Comparison of ENCODE assay signal across 8 mouse cellular contexts in genomic region chr12:108657350-108657749, GRCm38 (mm10). TPM values are rescaled to one million over a fixed set of nuclear protein-coding genes. Genes with fewer than 3 reads are reported as not detected.
DNase-seq lines count a peak whose midpoint lies in the region; ATAC-seq and TF ChIP-seq lines count a peak whose summit lies in the region.

No protein-coding gene starts in this region.

- no peak for TF ChIP-seq POLR2A in MEL (IDR thresholded peaks at IDR 0.05; ENCODE audit: control insufficient read depth in 1 of 2, insufficient read depth in 1 of 2, low read depth in 1 of 2, low read length in 2 of 2, poor library complexity in 1 of 2)
- TF ChIP-seq POLR2A in cortical plate, adult 2 months (IDR thresholded peaks at IDR 0.05; ENCODE audit: extremely low read depth, insufficient read depth, low read length): no peak
- TF ChIP-seq POLR2A in spleen, adult 2 months (IDR thresholded peaks at IDR 0.05; ENCODE audit: low read depth, low read length): no peak

- no peaks in the 10 kb centered on the region for H3K9me3 ChIP-seq in MEL (replicated peaks; ENCODE audit: insufficient read depth, low read length)
- H3K9me3 ChIP-seq in liver, embryonic 13.5 days (replicated peaks): no peaks in the 10 kb centered on the region

- peak; percentile 88 for TF ChIP-seq CTCF in layer of hippocampus, adult 2 months (conservative IDR thresholded peaks at IDR 0.05)
- peak in 2 of 3 experiments; percentile 11 to 21; a peak in 2 of 6 replicates for TF ChIP-seq CTCF in MEL (IDR thresholded peaks at IDR 0.05 in 2 of 3, conservative IDR thresholded peaks at IDR 0.05 in 1 of 3; ENCODE audit: control insufficient read depth in 1 of 3, insufficient read depth in 1 of 3, low read depth in 2 of 3, low read length in 3 of 3, poor library complexity in 1 of 3, severe bottlenecking in 1 of 3)
- TF ChIP-seq CTCF in cortical plate, adult 2 months (IDR thresholded peaks at IDR 0.05; ENCODE audit: extremely low read depth, insufficient read depth, low read length): peak; percentile 57
- TF ChIP-seq CTCF in spleen, adult 2 months (IDR thresholded peaks at IDR 0.05; ENCODE audit: extremely low read depth, insufficient read depth, insufficient read length, insufficient replicate concordance): peak; percentile 55; the same call in 1 of the 2 replicates

- no peaks in the 10 kb centered on the region for H3K4me1 ChIP-seq in MEL (ENCODE audit: control insufficient read depth in 1 of 2, insufficient read depth in 2 of 2, low read length in 2 of 2)
- peaks cover 5% of the 10 kb centered on the region; the same call in 1 of the 2 replicates for H3K4me1 ChIP-seq in cortical plate, adult 2 months (ENCODE audit: control insufficient read depth, insufficient read depth, low read length)
- H3K4me1 ChIP-seq in liver, embryonic 13.5 days (replicated peaks): peaks cover 35% of the 10 kb centered on the region
- peaks cover 14% of the 10 kb centered on the region; the same call in 1 of the 2 replicates for H3K4me1 ChIP-seq in spleen, adult 2 months (ENCODE audit: control insufficient read depth, insufficient read depth, insufficient read length)

- H3K27ac ChIP-seq in layer of hippocampus, adult 2 months: 0 out of 2 replicates have a peak overlapping the region, but pooled peaks have one; percentile 21
- H3K27ac ChIP-seq in MEL (ENCODE audit: control insufficient read depth, low read depth, low read length): no peak overlapping the region
- H3K27ac ChIP-seq in cortical plate, adult 2 months (ENCODE audit: insufficient read depth, low read length): no peak overlapping the region
- no peak overlapping the region for H3K27ac ChIP-seq in liver, embryonic 13.5 days
- no peak overlapping the region for H3K27ac ChIP-seq in spleen, adult 2 months (ENCODE audit: insufficient read depth, low read length)

- no peak overlapping the region for H3K9ac ChIP-seq in MEL (ENCODE audit: control insufficient read depth, low read depth, low read length, poor library complexity, severe bottlenecking)
- no peak overlapping the region for H3K9ac ChIP-seq in liver, embryonic 13.5 days

- no peaks in the 10 kb centered on the region for H3K36me3 ChIP-seq in MEL (ENCODE audit: control insufficient read depth in 1 of 2, insufficient read depth in 2 of 2, low read length in 2 of 2)
- peaks cover 3% of the 10 kb centered on the region; the same call in 1 of the 2 replicates for H3K36me3 ChIP-seq in liver, embryonic 13.5 days
- peaks cover 49% of the 10 kb centered on the region for H3K36me3 ChIP-seq in spleen, adult 2 months (ENCODE audit: control insufficient read depth, insufficient read depth, low read length)

- TF ChIP-seq RAD21 in MEL (IDR thresholded peaks at IDR 0.05; ENCODE audit: low read depth, low read length): no peak

- no peaks in the 10 kb centered on the region for H3K79me2 ChIP-seq in MEL (ENCODE audit: control insufficient read depth, insufficient read depth, low read length, poor library complexity)

- WGBS in liver, embryonic 13.5 days (ENCODE audit: insufficient replicate concordance): 64% methylated on average over 1 of the region's 1 CpGs
- 93% methylated on average over 1 of the region's 1 CpGs for WGBS in spleen, adult 2 months

- no peak overlapping the region for H3K4me3 ChIP-seq in layer of hippocampus, adult 2 months
- H3K4me3 ChIP-seq in MEL (ENCODE audit: control insufficient read depth in 1 of 2, insufficient read depth in 1 of 2, low read depth in 2 of 2, low read length in 2 of 2): no peak overlapping the region
- H3K4me3 ChIP-seq in cortical plate, adult 2 months (ENCODE audit: insufficient read depth, low read length): no peak overlapping the region
- no peak overlapping the region for H3K4me3 ChIP-seq in liver, embryonic 13.5 days (replicated peaks)
- no peak overlapping the region for H3K4me3 ChIP-seq in spleen, adult 2 months (ENCODE audit: extremely low read depth, insufficient read depth, insufficient read length)

- DNase-seq in layer of hippocampus, adult 2 months (ENCODE audit: low spot score in 2 of 2): peak in 1 of 2 experiments; percentile 35
- no peak for DNase-seq in layer of hippocampus, adult 8-10 months (ENCODE audit: low spot score in 2 of 2)
- no peak for DNase-seq in MEL (ENCODE audit: low read depth, low spot score)
- DNase-seq in liver, embryonic 13.5 days: no peak
- peak in 1 of 2 experiments; percentile 52 for DNase-seq in spleen, adult 2 months (ENCODE audit: low read depth in 1 of 2, low spot score in 2 of 2)
- no peak for DNase-seq in frontal cortex, postnatal 36 days (ENCODE audit: low spot score in 2 of 2)

- H3K4me2 ChIP-seq in liver, embryonic 13.5 days: no peak overlapping the region

- no peaks in the 10 kb centered on the region for H3K27me3 ChIP-seq in MEL (ENCODE audit: control insufficient read depth in 1 of 2, insufficient read depth in 2 of 2, low read length in 2 of 2)
- H3K27me3 ChIP-seq in liver, embryonic 13.5 days: no peaks in the 10 kb centered on the region
- H3K27me3 ChIP-seq in spleen, adult 2 months (ENCODE audit: control insufficient read depth, insufficient read depth, low read length): no peaks in the 10 kb centered on the region

- ATAC-seq in hematopoietic stem cell, adult 5-6 weeks (replicated peaks in 1 of 2; ENCODE audit: insufficient read depth in 1 of 2, low FRiP score in 2 of 2, low TSS enrichment in 1 of 2, low read depth in 1 of 2, poor library complexity in 2 of 2, severe bottlenecking in 2 of 2): peak; percentile 51 to 66; a peak in 3 of 4 replicates
- peak; percentile 41; the same call in 1 of the 2 replicates for ATAC-seq in liver, embryonic 13.5 days (ENCODE audit: low read depth)

- no peak for TF ChIP-seq EP300 in MEL (IDR thresholded peaks at IDR 0.05; ENCODE audit: low read depth in 1 of 2, low read length in 2 of 2)

TF ChIP-seq in MEL, 35 proteins besides CTCF, POLR2A, EP300 and RAD21:
- no peak for TF ChIP-seq SMC3 (IDR thresholded peaks at IDR 0.05; ENCODE audit: low read depth, low read length)
- TF ChIP-seq BHLHE40 (IDR thresholded peaks at IDR 0.05; ENCODE audit: borderline replicate concordance, low read depth, low read length): no peak
- TF ChIP-seq TAL1 (IDR thresholded peaks at IDR 0.05; ENCODE audit: low read length): no peak
- no peak for TF ChIP-seq ZMIZ1 (IDR thresholded peaks at IDR 0.05; ENCODE audit: low read depth, low read length)
- TF ChIP-seq MAZ (IDR thresholded peaks at IDR 0.05; ENCODE audit: low read depth, low read length): no peak
- TF ChIP-seq TCF12 (IDR thresholded peaks at IDR 0.05; ENCODE audit: low read depth, low read length): no peak
- TF ChIP-seq MAFK (IDR thresholded peaks at IDR 0.05; ENCODE audit: borderline replicate concordance, low read depth, low read length): no peak
- no peak for TF ChIP-seq MXI1 (IDR thresholded peaks at IDR 0.05; ENCODE audit: low read depth, low read length)
- no peak for TF ChIP-seq NRF1 (IDR thresholded peaks at IDR 0.05; ENCODE audit: insufficient read depth, low read depth, low read length, poor library complexity, severe bottlenecking)
- TF ChIP-seq GABPA (IDR thresholded peaks at IDR 0.05; ENCODE audit: low read depth, low read length): no peak
- TF ChIP-seq RCOR1 (IDR thresholded peaks at IDR 0.05; ENCODE audit: low read depth, low read length): no peak
- TF ChIP-seq USF1 (IDR thresholded peaks at IDR 0.05; ENCODE audit: low read depth, low read length): no peak

RNA-seq across cellular contexts. Expression of gene Degs2, which starts 44.8 kb away (rescaled TPM):
- total RNA-seq in layer of hippocampus, adult 2 months (2021): 1 to 10 TPM; 3.7 to 5.4 TPM
- 1 to 10 TPM; 3.9 to 5.8 (median 5.5) TPM for total RNA-seq in layer of hippocampus, adult 8-10 months (2022)
- total RNA-seq in MEL (2012; rRNA removed): not detected in 2 replicates
- not detected for polyA plus RNA-seq in MEL (2012; ENCODE audit: insufficient read depth in 1 of 2, insufficient read length in 2 of 2, low read depth in 1 of 2, low replicate concordance in 2 of 2, missing spikeins in 1 of 2)
- polyA plus RNA-seq in cortical plate, adult 2 months (2012; rRNA removed): 8.5 and 9.4 TPM in 2 replicates
- not detected in 2 replicates for total RNA-seq in hematopoietic stem cell, adult 5-6 weeks (2017)
- 0.12 and 0.16 TPM in 2 replicates for polyA plus RNA-seq in liver, embryonic 13.5 days (2015; fragmentation: Nextera tagmentation; extraction: Ambion mirVana)
- polyA plus RNA-seq in spleen, adult 2 months (2012; rRNA removed): 0.11 TPM in 1 of 2 replicates, not detected in the other

Comparison
In these comparisons a context has a peak if more than half of its experiments do, and no peak if none do; other contexts are left out.
1. CTCF ChIP-seq: peak in every context shown above with its lines; median percentile 88 in layer of hippocampus, adult 2 months; 57 in cortical plate, adult 2 months; 55 in spleen, adult 2 months; 16 in MEL.